Mouse (Mus musculus) heart, embryonic 15.5 days (tissue): ENCODE results near the gene Tmem178. TPM values are rescaled to one million over a fixed set of nuclear protein-coding genes. Genes with fewer than 3 reads are reported as not detected.

Experiments used
- ATAC-seq: fragments of 200-750 bp; cut with Nextera tagmentation; replicated peaks from 2 replicates; pipeline ENCODE4 v1.8.0; 2017; ENCODE audit warnings: low read depth, moderate TSS enrichment; ENCODE audit not compliant: insufficient number of reproducible peaks, insufficient read depth, low FRiP score
- H3K27ac ChIP-seq: fragments of 300-500 bp; sonication (generic); 2 replicates; pipeline ENCODE4 v1.5.1; 2015; ENCODE audit warnings: mild to moderate bottlenecking, inconsistent platforms
- H3K27me3 ChIP-seq: fragments of 300-500 bp; sonication (generic); 2 replicates; pipeline ENCODE4 v1.6.1; 2015; ENCODE audit warnings: inconsistent platforms
- H3K36me3 ChIP-seq: fragments of 300-500 bp; sonication (generic); 2 replicates; pipeline ENCODE4 v1.6.1; 2015; ENCODE audit warnings: mild to moderate bottlenecking, inconsistent platforms
- H3K4me1 ChIP-seq: fragments of 300-500 bp; sonication (generic); replicated peaks from 2 replicates; pipeline ENCODE4 v1.6.1; 2015; ENCODE audit warnings: inconsistent platforms
- H3K4me2 ChIP-seq: fragments of 300-500 bp; sonication (generic); 2 replicates; pipeline ENCODE4 v1.6.1; 2015; ENCODE audit warnings: inconsistent platforms, mild to moderate bottlenecking, moderate library complexity
- H3K4me3 ChIP-seq: fragments of 300-500 bp; sonication (generic); 2 replicates; pipeline ENCODE4 v1.5.1; 2015; ENCODE audit warnings: mild to moderate bottlenecking, inconsistent platforms
- H3K9ac ChIP-seq: fragments of 300-500 bp; sonication (generic); 2 replicates; pipeline ENCODE4 v1.6.1; 2015; ENCODE audit warnings: mild to moderate bottlenecking, inconsistent platforms
- H3K9me3 ChIP-seq: fragments of 300-500 bp; sonication (generic); replicated peaks from 2 replicates; pipeline ENCODE4 v1.6.1; 2016; ENCODE audit warnings: inconsistent platforms
- WGBS: fragments of 180-500 bp; shearing (Covaris S2); methylation state at CpG from one replicate; pipeline ENCODE4 v1.1.7; 2015; ENCODE audit warnings: mixed read lengths; 5-methylcytosine and 5-hydroxymethylcytosine counted together
- polyA plus RNA-seq: library from polyadenylated mRNA; unstranded; fragments of >200 nt; fragmentation: Nextera tagmentation; extraction: Ambion mirVana; gene quantifications from 2 replicates; pipeline ENCODE4 v1.2.1, GENCODE M21; 2015

Gene Tmem178
- polyA plus RNA-seq, 1 experiment from 2014 or later = 5.5 TPM

DNA sequence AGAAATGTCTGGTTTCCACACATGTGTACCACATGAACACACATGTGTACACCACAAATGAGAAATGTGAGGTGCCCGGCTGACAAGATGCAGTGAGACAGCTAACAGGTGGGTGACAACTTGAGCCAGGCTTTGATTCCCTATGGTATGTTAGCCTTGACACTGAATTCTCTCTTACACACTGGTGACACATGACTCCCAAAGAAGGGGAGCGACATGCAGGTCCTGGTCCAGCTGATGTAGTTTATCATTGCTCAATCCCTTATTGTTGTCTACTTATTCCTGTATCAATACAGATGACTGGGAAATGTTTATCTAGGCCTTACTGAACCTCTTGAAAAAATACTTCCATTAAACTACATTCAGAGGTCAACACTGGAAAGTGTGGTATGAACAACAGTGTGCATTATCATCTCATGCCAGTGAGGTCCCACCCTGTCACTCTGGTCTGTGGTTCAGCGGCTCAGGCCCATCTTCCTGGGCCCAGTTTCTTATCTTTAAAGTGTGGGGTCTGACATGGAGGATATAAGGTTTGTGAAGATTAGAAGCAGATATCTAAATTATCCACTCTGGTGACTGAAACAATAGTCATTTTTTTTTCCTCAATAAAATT is 87.5 kb downstream of the Tmem178 start:
- WGBS = 81% methylated on average over 3 of the region's 3 CpGs
- Histone ChIP-seq H3K4me2 (no peak overlapping the region), H3K27me3 (no peaks in the 10 kb centered on the region), H3K27ac (no peak overlapping the region), H3K36me3 (peaks cover 28% of the 10 kb centered on the region), H3K9me3 (no peaks in the 10 kb centered on the region), H3K4me1 (no peaks in the 10 kb centered on the region), H3K4me3 (no peak overlapping the region), H3K9ac (no peak overlapping the region)
- no peak for ATAC-seq

DNA sequence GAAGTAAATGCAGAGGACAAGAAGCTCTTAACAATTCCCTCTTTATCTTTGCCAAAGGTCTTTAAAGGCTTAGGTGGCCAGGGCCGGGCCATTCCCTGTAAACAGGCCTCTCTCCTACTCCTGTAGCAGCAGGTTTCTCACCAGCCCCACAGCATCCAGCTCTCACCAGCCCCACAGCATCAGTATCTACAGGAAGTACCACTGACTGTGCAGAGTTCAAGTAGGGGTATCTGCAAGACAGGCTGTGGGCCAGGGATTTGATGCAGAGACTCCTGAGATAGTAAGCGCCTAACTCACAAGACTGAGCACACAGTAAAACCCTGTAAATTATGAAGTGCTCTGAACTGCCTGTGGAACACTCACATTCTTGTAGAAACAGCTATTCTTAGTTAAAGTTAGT is 88.5 kb downstream of the Tmem178 start:
- Histone ChIP-seq H3K27ac (no peak overlapping the region), H3K27me3 (no peaks in the 10 kb centered on the region), H3K9me3 (no peaks in the 10 kb centered on the region), H3K4me3 (no peak overlapping the region), H3K9ac (no peak overlapping the region), H3K4me1 (no peaks in the 10 kb centered on the region), H3K4me2 (no peak overlapping the region), H3K36me3 (peaks cover 30% of the 10 kb centered on the region)
- WGBS = 61% methylated on average over 2 of the region's 2 CpGs
- ATAC-seq = no peak

DNA sequence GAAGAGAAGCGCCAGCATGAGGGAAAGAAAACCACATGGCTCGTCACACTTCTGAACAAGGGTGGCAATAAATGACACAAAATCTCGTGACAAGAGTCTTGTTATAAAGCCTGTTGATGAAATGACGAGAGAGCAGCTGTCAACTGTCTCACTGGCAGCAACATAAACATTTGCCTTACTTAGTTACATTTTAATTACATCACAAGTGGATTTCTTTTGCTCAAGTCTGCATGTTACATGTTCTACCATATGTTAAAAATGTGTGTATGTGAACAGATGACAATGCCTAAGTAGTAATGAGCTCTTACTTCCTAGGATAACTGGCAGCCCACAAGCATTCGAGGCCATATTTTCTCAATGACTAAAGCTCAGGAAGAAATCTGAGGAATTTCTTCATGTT is 90.9 kb downstream of the Tmem178 start:
- Histone ChIP-seq H3K4me2 (no peak overlapping the region), H3K9ac (no peak overlapping the region), H3K4me1 (no peaks in the 10 kb centered on the region), H3K27me3 (no peaks in the 10 kb centered on the region), H3K27ac (no peak overlapping the region), H3K4me3 (no peak overlapping the region), H3K9me3 (no peaks in the 10 kb centered on the region), H3K36me3 (peaks cover 23% of the 10 kb centered on the region)
- ATAC-seq = no peak
- WGBS = 71% methylated on average over 5 of the region's 5 CpGs

DNA sequence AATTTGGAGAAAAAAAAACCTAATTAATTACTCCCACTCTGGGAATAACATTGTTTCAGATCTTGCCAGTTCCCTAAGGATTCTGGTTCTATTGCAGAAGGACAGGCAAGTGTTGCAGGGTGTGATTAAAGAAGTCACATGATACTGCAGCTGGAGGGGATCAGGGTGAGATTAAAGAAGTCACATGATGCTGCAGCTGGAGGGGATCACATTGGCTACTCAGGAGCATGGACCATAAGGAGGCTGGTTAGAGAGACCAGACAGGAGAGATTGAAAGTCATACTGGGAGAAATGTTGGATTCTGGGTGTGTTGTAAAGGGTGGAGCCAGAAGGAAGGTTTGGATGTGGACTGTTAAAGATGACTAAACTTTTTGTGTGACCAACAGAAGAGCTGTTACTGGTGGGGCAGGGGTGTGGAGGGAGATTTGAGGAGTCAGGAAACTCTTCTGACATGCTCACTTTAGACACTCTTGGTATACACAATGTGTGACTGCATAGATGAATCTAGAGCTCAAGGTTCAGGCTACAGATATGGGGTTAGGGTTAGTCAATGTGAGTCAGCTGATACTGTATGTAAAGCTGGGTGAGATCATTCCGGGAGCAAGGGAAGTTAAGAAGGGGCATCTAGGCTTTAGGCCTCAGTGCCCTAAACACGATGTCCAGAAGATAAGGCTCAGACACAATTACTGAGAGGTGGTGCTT is 94.4 kb downstream of the Tmem178 start:
- Histone ChIP-seq H3K36me3 (peaks cover 21% of the 10 kb centered on the region; the same call in 1 of the 2 replicates), H3K9me3 (no peaks in the 10 kb centered on the region), H3K4me3 (no peak overlapping the region), H3K27me3 (no peaks in the 10 kb centered on the region), H3K27ac (no peak overlapping the region), H3K4me1 (peaks cover 7% of the 10 kb centered on the region), H3K9ac (no peak overlapping the region), H3K4me2 (no peak overlapping the region)
- no peak for ATAC-seq
- WGBS = 73% methylated on average over 2 of the region's 2 CpGs

DNA sequence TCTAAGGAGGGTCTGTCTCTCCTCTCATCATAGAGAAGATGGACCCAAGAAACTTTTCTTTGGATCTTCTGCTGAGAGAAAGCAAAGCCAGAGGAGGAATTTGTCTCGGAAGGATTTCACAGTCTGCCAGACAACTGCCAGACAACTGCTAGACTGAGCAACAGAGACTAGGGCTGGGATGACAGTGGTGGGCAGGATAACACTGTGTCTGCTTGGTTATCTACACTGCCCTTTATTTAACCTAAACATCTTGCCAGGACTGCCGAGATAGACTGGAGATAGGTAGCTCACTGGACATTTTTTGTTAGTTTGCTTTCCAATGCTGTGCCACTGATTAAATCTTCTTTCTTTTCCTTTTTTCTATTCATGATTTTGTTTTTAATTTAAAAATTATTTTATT is 97.2 kb downstream of the Tmem178 start:
- no peaks in the 10 kb centered on the region for H3K9me3 ChIP-seq
- ATAC-seq = no peak
- no peaks in the 10 kb centered on the region for H3K27me3 ChIP-seq
- H3K4me3 ChIP-seq = no peak overlapping the region
- peaks cover 17% of the 10 kb centered on the region; the same call in 1 of the 2 replicates for H3K36me3 ChIP-seq
- H3K4me2 ChIP-seq = no peak overlapping the region
- H3K9ac ChIP-seq = no peak overlapping the region
- H3K4me1 ChIP-seq = peaks cover 7% of the 10 kb centered on the region
- H3K27ac ChIP-seq = no peak overlapping the region
- WGBS = 51% methylated on average over 2 of the region's 2 CpGs

DNA sequence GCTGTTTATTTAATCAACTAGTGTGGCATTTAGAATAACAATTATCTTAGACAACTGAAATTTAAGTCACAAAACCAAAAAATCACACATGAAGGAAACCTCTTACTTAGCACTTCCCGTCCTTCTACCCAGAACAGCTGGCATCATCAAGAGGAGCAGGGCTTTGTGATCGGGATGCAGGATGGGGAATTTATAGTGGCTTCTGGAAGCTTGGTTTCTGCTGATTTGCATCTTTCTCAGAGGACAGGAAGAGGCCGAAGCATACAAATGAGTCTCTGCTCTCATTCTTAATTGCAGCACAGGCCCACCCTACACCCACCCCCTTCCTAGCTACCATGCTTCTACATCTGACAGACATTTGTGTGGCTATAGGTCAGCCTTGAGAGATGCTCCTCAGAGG is 99.9 kb downstream of the Tmem178 start:
- Histone ChIP-seq H3K27ac (no peak overlapping the region), H3K4me3 (no peak overlapping the region), H3K36me3 (peaks cover 10% of the 10 kb centered on the region; the same call in 1 of the 2 replicates), H3K9ac (no peak overlapping the region), H3K9me3 (no peaks in the 10 kb centered on the region), H3K27me3 (no peaks in the 10 kb centered on the region), H3K4me1 (peaks cover 7% of the 10 kb centered on the region), H3K4me2 (no peak overlapping the region)
- WGBS = 92% methylated on average over 3 of the region's 3 CpGs
- ATAC-seq = no peak

DNA sequence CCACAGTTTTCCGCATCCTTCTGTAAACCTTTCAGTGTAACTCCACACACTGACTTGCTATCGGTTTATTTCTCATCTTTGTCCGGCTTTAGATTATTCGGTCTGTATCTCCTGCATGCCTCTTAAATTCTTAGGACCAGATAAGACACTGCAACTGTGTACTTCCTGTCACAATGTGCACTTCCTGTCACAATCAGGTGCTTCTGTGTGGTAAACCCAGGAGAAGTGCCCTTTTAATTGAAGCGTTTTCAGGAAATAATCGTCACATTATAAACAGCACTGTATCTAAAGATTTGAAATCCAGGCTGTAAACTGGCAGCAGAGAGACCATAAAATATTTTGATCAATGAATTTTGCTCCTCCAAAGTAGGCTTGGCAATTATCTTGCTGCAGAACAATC is 100.7 kb downstream of the Tmem178 start:
- H3K4me2 ChIP-seq = no peak overlapping the region
- ATAC-seq = no peak
- no peak overlapping the region for H3K4me3 ChIP-seq
- H3K9ac ChIP-seq = no peak overlapping the region
- H3K4me1 ChIP-seq = peaks cover 7% of the 10 kb centered on the region
- no peak overlapping the region for H3K27ac ChIP-seq
- H3K9me3 ChIP-seq = no peaks in the 10 kb centered on the region
- H3K36me3 ChIP-seq = peaks cover 10% of the 10 kb centered on the region; the same call in 1 of the 2 replicates
- H3K27me3 ChIP-seq = no peaks in the 10 kb centered on the region
- WGBS = 81% methylated on average over 6 of the region's 6 CpGs

DNA sequence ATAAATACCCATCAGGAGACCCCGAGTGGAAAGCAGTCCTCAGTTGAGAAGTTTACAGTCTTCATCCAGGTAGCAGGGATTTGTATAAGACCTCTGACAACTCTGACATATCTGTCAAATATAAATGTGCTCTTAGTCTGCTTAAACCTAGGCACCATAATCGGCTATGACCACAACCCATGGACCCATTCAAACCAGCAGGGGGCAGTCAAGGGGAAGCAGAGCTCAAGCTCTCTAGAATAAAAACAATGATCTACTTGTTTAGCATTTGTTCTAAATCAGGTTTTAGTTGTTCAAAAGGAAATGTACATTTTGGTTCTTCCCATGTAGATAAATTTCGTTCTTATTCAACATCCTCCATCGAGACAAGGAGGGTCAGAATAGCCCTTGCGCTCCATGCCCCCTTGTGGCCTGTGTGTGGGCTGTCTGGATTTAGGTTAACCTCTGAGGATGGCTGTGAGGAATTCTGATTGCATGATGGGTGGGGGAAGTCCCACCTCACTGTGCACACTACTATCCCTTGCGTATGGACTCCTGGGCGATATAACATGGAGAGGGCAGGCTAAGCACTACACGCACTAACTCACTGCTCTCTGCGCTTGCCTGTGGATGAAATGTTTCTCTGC is 101.2 kb downstream of the Tmem178 start:
- Histone ChIP-seq H3K27ac (no peak overlapping the region), H3K4me2 (no peak overlapping the region), H3K4me3 (no peak overlapping the region), H3K9ac (no peak overlapping the region), H3K27me3 (no peaks in the 10 kb centered on the region), H3K9me3 (no peaks in the 10 kb centered on the region), H3K36me3 (peaks cover 9% of the 10 kb centered on the region; the same call in 1 of the 2 replicates), H3K4me1 (peaks cover 7% of the 10 kb centered on the region)
- WGBS = 81% methylated on average over 9 of the region's 9 CpGs
- no peak for ATAC-seq

- Histone ChIP-seq H3K36me3 (peaks cover 24% of the 10 kb centered on the region), H3K4me2 (no peak overlapping the region), H3K4me3 (no peak overlapping the region), H3K27me3 (no peaks in the 10 kb centered on the region), H3K9ac (no peak overlapping the region), H3K4me1 (no peaks in the 10 kb centered on the region), H3K9me3 (no peaks in the 10 kb centered on the region), H3K27ac (no peak overlapping the region)
- WGBS = 77% methylated on average over 7 of the region's 7 CpGs
- ATAC-seq = no peak
Observed at GRCm38 (mm10) chr17:81047930-81048564, 103.6 kb downstream of the Tmem178 start.
